Mouse (Mus musculus) cerebellum, adult 11 months (tissue): ENCODE measurements around the gene Tfap4.

Experiments
- DNase-seq: peaks from one replicate; pipeline ENCODE4 v3.0.0; 2022

Gene Tfap4

DNA sequence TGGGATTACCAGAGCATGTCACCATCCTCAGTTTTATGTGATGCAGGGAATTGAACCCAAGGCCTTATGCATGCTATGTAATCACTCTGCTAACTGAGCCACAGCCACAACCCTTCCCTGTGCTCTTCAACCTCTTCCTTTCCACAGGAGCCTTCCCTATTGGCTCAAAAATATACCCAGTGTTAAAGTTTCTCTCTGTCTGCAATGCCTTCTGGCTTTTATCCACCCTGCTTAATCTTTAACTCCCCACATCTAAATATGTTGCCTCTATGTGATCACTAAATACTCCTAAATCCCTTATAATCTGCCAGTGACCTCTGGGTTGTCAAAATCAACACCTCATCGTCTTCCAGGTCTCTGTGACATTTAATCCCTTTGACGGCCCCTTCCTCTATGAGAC is 41.7 kb downstream of the Tfap4 start:
- no peak for DNase-seq

- no peak for DNase-seq
Observed at GRCm38 (mm10) chr16:4514383-4514782, 45.3 kb downstream of the Tfap4 start.

DNA sequence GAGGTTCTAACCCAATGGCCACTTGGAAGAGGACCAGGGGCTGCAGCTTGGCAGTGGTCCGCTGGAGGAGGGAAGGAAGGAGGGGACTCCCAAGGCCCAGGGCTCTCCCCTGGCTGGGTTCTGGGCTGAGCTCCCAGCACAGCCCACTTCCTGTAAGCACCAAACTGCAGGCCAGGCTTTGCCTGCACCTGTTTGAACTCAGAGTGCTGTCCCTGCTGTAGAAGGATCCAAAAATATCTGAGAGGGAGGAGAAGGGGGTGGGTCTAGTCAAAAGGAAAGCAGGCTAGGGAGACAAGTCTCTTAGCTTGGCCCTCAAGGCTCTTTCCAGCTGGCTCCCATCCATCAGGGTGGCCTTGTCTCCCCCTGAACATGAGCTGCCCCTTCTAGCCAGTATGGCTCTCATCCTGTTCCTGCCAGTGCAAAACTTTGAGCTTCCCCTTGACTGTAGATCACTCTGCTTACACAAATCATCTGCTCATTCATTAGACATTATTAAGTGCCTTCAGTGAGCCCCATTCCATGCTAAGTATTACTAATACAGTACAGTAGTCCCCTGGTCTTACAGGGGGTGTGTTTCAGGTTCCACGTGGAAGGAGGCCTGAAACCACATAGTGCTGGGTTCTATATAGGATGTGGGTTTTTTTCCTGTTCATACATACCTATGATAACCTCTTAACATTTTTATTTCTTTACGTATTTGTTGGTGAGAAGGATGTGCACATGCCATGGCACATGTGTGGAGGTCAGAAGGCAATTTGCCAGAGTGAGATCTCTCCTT is 46.8 kb downstream of the Tfap4 start:
- DNase-seq = no peak

- DNase-seq = no peak
Observed at GRCm38 (mm10) chr16:4511371-4511770, 48.3 kb downstream of the Tfap4 start.

GRCm38 (mm10) chr16:4506181-4506580 is 53.5 kb downstream of the Tfap4 start:
- no peak for DNase-seq

- no peak for DNase-seq
Observed at GRCm38 (mm10) chr16:4503495-4503894, 56.2 kb downstream of the Tfap4 start.

- DNase-seq = no peak
Observed at GRCm38 (mm10) chr16:4502568-4502967, 57.1 kb downstream of the Tfap4 start.

GRCm38 (mm10) chr16:4501703-4502102 is 58.0 kb downstream of the Tfap4 start:
- DNase-seq = no peak

GRCm38 (mm10) chr16:4500598-4501385 is 58.9 kb downstream of the Tfap4 start:
- DNase-seq = no peak

- DNase-seq = no peak
Observed at GRCm38 (mm10) chr16:4497762-4498607, 61.7 kb downstream of the Tfap4 start.

GRCm38 (mm10) chr16:4496470-4496869 is 63.2 kb downstream of the Tfap4 start:
- DNase-seq = no peak

- DNase-seq = no peak
Observed at GRCm38 (mm10) chr16:4495861-4496260, 63.8 kb downstream of the Tfap4 start.
